Mouse (Mus musculus) megakaryocyte, embryonic 14.5 days (primary cell): ENCODE data around the gene Hoxd4.

Experiments used
- FLI1 ChIP-seq: IDR thresholded peaks from 2 replicates; pipeline ENCODE4 v1.6.1; 2012; ENCODE audit warnings: low read length, inconsistent platforms, mixed read lengths
- GATA1 ChIP-seq: IDR thresholded peaks from 3 replicates; pipeline ENCODE4 v1.6.1; 2012; ENCODE audit warnings: mixed read lengths, low read length, inconsistent platforms, borderline replicate concordance

DNA sequence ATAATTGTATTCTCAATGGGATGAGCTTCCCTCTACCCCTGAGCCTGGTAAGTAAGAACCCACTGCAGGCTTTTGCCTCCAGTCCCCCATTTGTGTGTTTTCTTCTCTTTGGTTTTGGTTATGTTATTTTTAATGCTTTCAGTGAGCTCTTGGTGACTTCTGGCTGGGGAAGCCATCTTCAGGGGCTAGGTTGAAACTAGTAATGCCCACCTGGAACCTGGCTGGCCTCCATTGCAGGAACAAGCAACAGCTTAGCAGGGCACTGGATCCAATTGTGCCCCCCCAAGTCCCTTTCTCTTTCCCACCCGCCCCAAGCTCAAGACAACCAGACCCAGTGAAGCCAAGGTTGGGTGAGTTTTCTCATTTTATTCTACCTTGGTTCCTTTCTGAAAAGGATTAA, 16.3 kb upstream of the Hoxd4 start:
- no peak for TF ChIP-seq FLI1
- no peak for TF ChIP-seq GATA1
